Comparison of ENCODE assay signal across 15 mouse cellular contexts in the genomic region with DNA sequence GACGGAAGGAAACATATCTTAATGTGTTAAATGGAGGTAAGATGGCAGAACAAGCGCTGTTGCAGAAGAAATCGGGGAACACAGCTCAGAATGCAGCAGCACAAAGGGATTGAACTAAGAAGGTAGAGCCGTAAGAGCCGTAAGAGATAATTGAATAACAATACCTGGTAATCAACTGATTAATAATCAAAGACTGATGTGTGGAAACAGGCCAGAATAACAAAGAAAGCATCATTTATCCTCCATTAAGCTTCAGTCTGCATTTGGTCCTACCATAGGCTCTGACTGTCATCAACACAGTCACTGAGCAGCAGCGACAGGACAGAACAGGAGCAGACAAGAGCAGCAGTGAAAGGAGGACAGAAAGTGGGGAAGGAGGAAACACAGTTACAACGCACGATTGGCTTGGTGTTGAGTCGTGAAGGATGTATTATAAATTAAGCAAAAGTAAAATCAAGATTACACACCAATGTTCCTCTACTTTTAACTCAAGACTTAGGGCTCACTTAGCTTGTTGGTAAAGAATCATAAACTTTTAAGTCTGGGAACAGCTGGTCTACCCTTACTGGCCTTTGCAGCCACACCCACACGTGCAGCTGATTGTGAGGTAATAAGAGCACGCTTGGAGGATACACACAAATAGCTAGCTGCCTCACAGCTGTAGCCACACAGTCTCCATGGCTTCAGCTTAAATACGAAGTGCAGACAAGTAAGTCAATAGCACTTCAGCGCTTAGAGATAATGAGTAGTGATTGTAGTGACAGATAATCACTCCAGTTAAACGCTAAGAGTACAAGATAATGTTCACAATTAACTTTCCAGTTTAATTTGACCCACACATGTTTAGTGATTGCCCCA. TPM values are rescaled to one million over a fixed set of nuclear protein-coding genes. Genes with fewer than 3 reads are reported as not detected.
DNase-seq lines count a peak whose midpoint lies in the region; ATAC-seq and TF ChIP-seq lines count a peak whose summit lies in the region.
"Had no signal": no experiment of that assay in that cellular context is flagged by ENCODE, and none has a peak within 500 bp of the region (broad histone marks: within the 10 kb centered on the region; RNA-seq: fewer than 3 reads in every experiment).

No protein-coding gene starts in this region.

- DNase-seq in cerebellum, postnatal 25 days: peak; percentile 14 to 18
- no peak for DNase-seq in cerebellum, postnatal 14 days
- no peak for DNase-seq in limb, embryonic 14.5 days (ENCODE audit: low spot score)
- DNase-seq in limb, embryonic 10.5 days (ENCODE audit: low spot score): no peak
- peak; percentile 44 for DNase-seq in brain, adult 2 months (ENCODE audit: low read depth, low spot score)
- DNase-seq in forebrain, postnatal 0 days: no peak
- DNase-seq in Muller cell, postnatal 12 days (ENCODE audit: inconsistent ontology term): no peak
- DNase-seq: adrenal gland, postnatal 14 days; gastrocnemius, postnatal 25 days; kidney, postnatal 10 days; layer of hippocampus, adult 9-11 months; thymus, postnatal 4 days had no signal

- no peaks in the 10 kb centered on the region for H3K9me3 ChIP-seq in limb, embryonic 14.5 days (ENCODE audit: control insufficient read depth, low read length)
- no peaks in the 10 kb centered on the region for H3K9me3 ChIP-seq in limb, embryonic 10.5 days (replicated peaks)
- no peaks in the 10 kb centered on the region for H3K9me3 ChIP-seq in forebrain, postnatal 0 days (ENCODE audit: low read length)
- H3K9me3 ChIP-seq in intestine, embryonic 16.5 days (ENCODE audit: control insufficient read depth, low read length): no peaks in the 10 kb centered on the region
- H3K9me3 ChIP-seq: stomach, embryonic 15.5 days had no signal

- WGBS in limb, embryonic 14.5 days: 75% methylated on average over 14 of the region's 14 CpGs
- WGBS in limb, embryonic 10.5 days: 85% methylated on average over 14 of the region's 14 CpGs
- 35% methylated on average over 14 of the region's 14 CpGs for WGBS in forebrain, postnatal 0 days
- WGBS in intestine, embryonic 16.5 days: 74% methylated on average over 14 of the region's 14 CpGs

- H3K27ac ChIP-seq in limb, embryonic 14.5 days (replicated peaks; ENCODE audit: low read depth, low read length): no peak overlapping the region
- H3K27ac ChIP-seq in limb, embryonic 10.5 days: no peak overlapping the region
- no peak overlapping the region for H3K27ac ChIP-seq in forebrain, postnatal 0 days (ENCODE audit: low read depth, low read length)
- H3K27ac ChIP-seq in intestine, embryonic 16.5 days (ENCODE audit: low read length): no peak overlapping the region
- H3K27ac ChIP-seq: stomach, embryonic 15.5 days had no signal

- no peak overlapping the region for H3K9ac ChIP-seq in limb, embryonic 14.5 days (ENCODE audit: low read depth, low read length, severe bottlenecking)
- H3K9ac ChIP-seq in forebrain, postnatal 0 days: no peak overlapping the region
- no peak overlapping the region for H3K9ac ChIP-seq in intestine, embryonic 16.5 days (ENCODE audit: low read depth, low read length)
- H3K9ac ChIP-seq: stomach, embryonic 15.5 days had no signal

- H3K27me3 ChIP-seq in limb, embryonic 14.5 days (ENCODE audit: control insufficient read depth, insufficient read depth, low read length): no peaks in the 10 kb centered on the region
- H3K27me3 ChIP-seq in limb, embryonic 10.5 days (ENCODE audit: low read depth, poor library complexity, severe bottlenecking): no peaks in the 10 kb centered on the region
- H3K27me3 ChIP-seq in forebrain, postnatal 0 days (ENCODE audit: insufficient read depth, low read length): no peaks in the 10 kb centered on the region
- H3K27me3 ChIP-seq in intestine, embryonic 16.5 days (replicated peaks; ENCODE audit: control insufficient read depth, insufficient read depth, low read length): no peaks in the 10 kb centered on the region
- H3K27me3 ChIP-seq: stomach, embryonic 15.5 days had no signal

- ATAC-seq in limb, embryonic 14.5 days (ENCODE audit: low FRiP score, low read depth): peak; percentile 63; the same call in 1 of the 2 replicates
- ATAC-seq in forebrain, postnatal 0 days: peak; percentile 78
- ATAC-seq in intestine, embryonic 16.5 days: no peak

- no peaks in the 10 kb centered on the region for H3K4me1 ChIP-seq in limb, embryonic 14.5 days (ENCODE audit: control insufficient read depth, insufficient read depth, low read length)
- H3K4me1 ChIP-seq in limb, embryonic 10.5 days: no peaks in the 10 kb centered on the region
- H3K4me1 ChIP-seq in forebrain, postnatal 0 days (ENCODE audit: insufficient read depth): no peaks in the 10 kb centered on the region
- no peaks in the 10 kb centered on the region for H3K4me1 ChIP-seq in intestine, embryonic 16.5 days (ENCODE audit: control insufficient read depth, insufficient read depth, low read length)
- H3K4me1 ChIP-seq: stomach, embryonic 15.5 days had no signal

- peaks cover 36% of the 10 kb centered on the region for H3K36me3 ChIP-seq in limb, embryonic 14.5 days (ENCODE audit: control insufficient read depth, insufficient read depth, low read length)
- H3K36me3 ChIP-seq in limb, embryonic 10.5 days: peaks cover 58% of the 10 kb centered on the region
- peaks cover 27% of the 10 kb centered on the region for H3K36me3 ChIP-seq in forebrain, postnatal 0 days (ENCODE audit: insufficient read depth)
- H3K36me3 ChIP-seq in intestine, embryonic 16.5 days (ENCODE audit: control insufficient read depth, insufficient read depth, low read length): no peaks in the 10 kb centered on the region

- no peak for TF ChIP-seq CTCF in forebrain, postnatal 0 days (IDR thresholded peaks at IDR 0.05; ENCODE audit: low read depth)

- TF ChIP-seq POLR2A in limb, embryonic 14.5 days (IDR thresholded peaks at IDR 0.05; ENCODE audit: borderline replicate concordance, extremely low read depth, insufficient read depth, insufficient read length): no peak

- no peak overlapping the region for H3K4me3 ChIP-seq in limb, embryonic 14.5 days (replicated peaks; ENCODE audit: low read length)
- no peak overlapping the region for H3K4me3 ChIP-seq in limb, embryonic 10.5 days
- no peak overlapping the region for H3K4me3 ChIP-seq in forebrain, postnatal 0 days (ENCODE audit: low read depth, low read length)
- no peak overlapping the region for H3K4me3 ChIP-seq in intestine, embryonic 16.5 days (ENCODE audit: low read length)
- H3K4me3 ChIP-seq: stomach, embryonic 15.5 days had no signal

- no peak overlapping the region for H3K4me2 ChIP-seq in limb, embryonic 14.5 days (replicated peaks; ENCODE audit: low read depth, low read length, severe bottlenecking)
- no peak overlapping the region for H3K4me2 ChIP-seq in forebrain, postnatal 0 days (ENCODE audit: low read depth)
- H3K4me2 ChIP-seq in intestine, embryonic 16.5 days (ENCODE audit: low read depth, low read length): no peak overlapping the region
- H3K4me2 ChIP-seq: liver, embryonic 11.5 days; stomach, embryonic 15.5 days had no signal

RNA-seq across cellular contexts. Expression of gene Cep170, which starts 59.8 kb away (rescaled TPM):
- 42.3 and 44.7 TPM in 2 replicates for polyA plus RNA-seq in limb, embryonic 14.5 days (2012; rRNA removed)
- 32.8 and 33.5 TPM in 2 replicates for polyA plus RNA-seq in limb, embryonic 14.5 days (2014; fragmentation: Nextera tagmentation; extraction: Ambion mirVana)
- polyA plus RNA-seq in limb, embryonic 10.5 days (2016; fragmentation: Nextera tagmentation; extraction: Ambion mirVana): 22.7 and 31.0 TPM in 2 replicates
- total RNA-seq in forebrain, postnatal 0 days (2014; rRNA removed): 189 and 233 TPM in 2 replicates
- 82.1 and 99.6 TPM in 2 replicates for polyA plus RNA-seq in forebrain, postnatal 0 days (2015; fragmentation: Nextera tagmentation; extraction: Ambion mirVana)
- polyA plus RNA-seq in intestine, embryonic 16.5 days (2015; fragmentation: Nextera tagmentation; extraction: Ambion mirVana): 8.6 and 9.7 TPM in 2 replicates

Comparison
In these comparisons a context has a peak if more than half of its experiments do, and no peak if none do; other contexts are left out.
1. DNase-seq: peak in cerebellum, postnatal 25 days (2 of 2) and brain, adult 2 months (single experiment); none in cerebellum, postnatal 14 days (0 of 2), limb, embryonic 14.5 days (single experiment), limb, embryonic 10.5 days (single experiment), forebrain, postnatal 0 days (single experiment) and Muller cell, postnatal 12 days (single experiment).